Mouse (Mus musculus) adrenal gland, postnatal 36 days (tissue): Measurements from ENCODE around the gene 6330403K07Rik. TPM values are rescaled to one million over a fixed set of nuclear protein-coding genes. Genes with fewer than 3 reads are reported as not detected.

Experiments
- DNase-seq, 2 experiments: peaks; one replicate each; pipeline ENCODE4 v3.0.0; 2021; ENCODE audit warnings: mixed read lengths in 1 of 2
- long read RNA-seq, 2 experiments: library from polyadenylated mRNA; stranded (forward); transcript quantifications; one replicate each; pipeline ENCODE4 v2.0.0; 2021; ENCODE audit warnings: borderline sequencing depth in 2 of 2
- total RNA-seq, 2 experiments: library from RNA; stranded (reverse); gene quantifications; 2 replicates each; pipeline ENCODE4 v1.2.3; 2021

Gene 6330403K07Rik
- 1 to 10 TPM; 7.3 to 7.4 TPM for total RNA-seq
- long read RNA-seq, experiment 1, transcript 6330403K07Rik-201 (2 exons, 1,494 nt), result major isoform, 21 of 22 reads
- long read RNA-seq, experiment 1, partial matches to known transcripts, result 1 of 22 reads
- long read RNA-seq, experiment 1, other reads (novel, unspliced or antisense), result 0 of 22 reads
- long read RNA-seq, experiment 2, transcript 6330403K07Rik-201 (2 exons, 1,494 nt), result major isoform, 9 of 10 reads
- long read RNA-seq, experiment 2, partial matches to known transcripts, result 0 of 10 reads
- long read RNA-seq, experiment 2, other reads (novel, unspliced or antisense), result 1 of 10 reads

DNA sequence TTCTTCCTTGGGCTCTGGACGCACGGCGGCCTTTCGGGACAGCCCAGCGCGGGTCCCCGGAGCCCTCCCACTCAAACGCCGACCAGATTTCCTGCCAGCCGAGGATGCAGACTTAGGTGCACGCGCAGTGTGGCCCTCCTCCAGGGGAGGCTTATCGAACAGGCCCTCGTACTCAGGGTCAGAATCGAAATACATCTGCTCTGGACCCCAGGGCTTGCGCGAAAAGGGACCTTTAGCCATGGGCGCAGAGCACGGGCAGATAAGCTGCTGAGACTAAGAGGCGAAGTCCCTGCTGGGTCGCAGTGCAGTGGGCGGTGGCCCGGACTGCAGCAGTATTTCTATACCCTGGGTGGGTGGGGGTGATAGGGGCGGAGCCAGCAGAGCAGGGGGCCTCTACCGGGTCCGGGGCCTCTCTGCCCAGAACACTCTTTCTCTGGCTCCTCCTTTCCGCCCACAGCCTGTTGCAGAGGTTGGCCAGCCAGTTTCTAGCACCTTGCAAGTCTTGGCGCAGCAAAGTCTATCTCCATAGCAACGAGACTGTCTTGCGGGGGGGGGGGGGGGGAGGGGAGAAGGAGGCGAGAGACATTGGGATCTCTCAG lies at the start of gene 6330403K07Rik:
6330403K07Rik (minus strand) TSS at position 351 of the 599 bp plus-strand sequence.
- DNase-seq, result peak in 1 of 2 experiments; percentile 23

- no peak for DNase-seq
These were observed 43.0 kb upstream of the 6330403K07Rik start for GRCm38 (mm10) chr11:71076342-71076741.

DNA sequence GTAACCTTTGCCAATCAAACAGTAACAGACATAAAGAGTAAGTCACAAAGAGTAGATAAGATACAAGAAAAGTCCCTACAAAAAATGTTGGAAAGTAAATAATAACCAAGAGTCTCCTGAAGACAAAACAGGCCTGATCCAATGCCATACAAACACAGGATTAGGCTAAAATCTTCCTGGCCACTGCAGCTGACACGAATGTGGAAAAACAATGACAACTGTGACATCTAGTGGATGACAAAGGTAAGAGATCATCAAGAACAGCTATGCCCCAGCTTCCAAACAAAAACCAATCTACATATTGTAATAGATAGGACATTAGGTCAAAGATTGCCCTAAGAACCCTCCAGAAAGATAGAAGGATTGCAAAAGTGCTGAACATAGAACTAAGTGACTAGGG lies 19.2 kb upstream of the 6330403K07Rik start:
- peak; percentile 11 to 16 for DNase-seq

- peak; percentile 32 to 52 for DNase-seq
These were observed 6.4 kb upstream of the 6330403K07Rik start for GRCm38 (mm10) chr11:71039526-71040298.

- DNase-seq, result no peak
These were observed 686 bp downstream of the 6330403K07Rik start for GRCm38 (mm10) chr11:71032491-71033162.

GRCm38 (mm10) chr11:71032070-71032469 lies 1.2 kb downstream of the 6330403K07Rik start:
- DNase-seq, result no peak

DNA sequence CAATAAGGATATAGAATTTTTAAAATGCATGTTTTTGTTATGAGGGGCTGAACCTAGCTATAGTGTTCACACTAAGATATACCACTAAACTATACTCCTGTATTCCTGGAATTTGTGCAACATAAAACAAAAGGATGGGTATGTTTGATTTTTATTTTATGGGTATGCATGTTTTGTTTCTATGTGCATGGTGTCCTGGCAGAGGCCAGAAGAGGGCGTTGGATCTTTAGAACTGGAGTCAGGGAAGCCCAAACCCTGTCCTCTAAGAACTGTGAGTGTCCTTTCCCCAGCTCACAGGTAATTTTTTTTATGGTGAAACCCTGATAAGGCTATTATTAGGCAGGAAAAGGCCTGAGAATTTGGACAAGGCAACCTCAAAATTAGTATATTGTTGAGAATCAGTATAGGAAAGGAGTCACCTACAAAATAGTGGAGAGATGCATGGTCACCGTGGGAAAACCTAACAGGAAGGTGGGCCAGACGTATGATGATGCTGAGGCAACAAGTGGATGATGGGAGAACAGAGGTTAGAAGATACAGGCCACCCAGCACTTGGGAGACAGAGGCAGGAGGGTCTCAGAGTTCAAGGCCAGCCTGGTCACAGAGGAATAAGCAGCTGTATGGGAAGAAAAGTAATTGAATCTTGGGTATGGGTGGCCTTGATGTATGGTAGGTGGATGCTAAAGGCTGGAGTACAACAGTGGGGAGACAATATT lies 3.8 kb downstream of the 6330403K07Rik start:
- DNase-seq, result no peak

- DNase-seq, result no peak
These were observed 5.0 kb downstream of the 6330403K07Rik start for GRCm38 (mm10) chr11:71028280-71028679.

GRCm38 (mm10) chr11:71019201-71020068 lies 13.9 kb downstream of the 6330403K07Rik start, which contains the start of the genes Mis12 and Derl2:
TSS of gene Mis12 (plus strand) at chr11:71019611.
TSS of gene Derl2 (minus strand) at chr11:71019841.
- peak; percentile 98 for DNase-seq

- no peak for DNase-seq
These were observed 14.7 kb downstream of the 6330403K07Rik start for GRCm38 (mm10) chr11:71018416-71019200.

DNA sequence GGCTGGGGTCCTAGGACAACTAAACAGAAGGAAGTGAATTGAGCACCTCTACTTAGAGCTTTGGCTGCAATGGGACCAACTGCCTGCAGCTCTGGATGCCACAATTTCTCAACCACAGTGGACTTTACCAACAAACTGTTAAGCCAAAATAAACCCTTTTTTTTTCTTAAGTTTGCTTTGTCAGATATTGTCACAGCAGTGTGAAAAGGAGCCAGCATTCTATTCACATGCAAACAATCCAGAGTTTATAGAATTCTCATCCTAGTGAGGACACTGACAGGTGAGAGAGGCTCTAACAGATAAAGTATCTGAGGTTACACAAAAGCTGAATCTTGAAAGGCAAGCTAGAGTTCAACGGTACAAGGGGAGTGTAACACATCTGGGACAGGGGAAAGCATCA lies 16.3 kb downstream of the 6330403K07Rik start:
- no peak for DNase-seq

GRCm38 (mm10) chr11:71012743-71013142 lies 20.6 kb downstream of the 6330403K07Rik start:
- no peak for DNase-seq

DNA sequence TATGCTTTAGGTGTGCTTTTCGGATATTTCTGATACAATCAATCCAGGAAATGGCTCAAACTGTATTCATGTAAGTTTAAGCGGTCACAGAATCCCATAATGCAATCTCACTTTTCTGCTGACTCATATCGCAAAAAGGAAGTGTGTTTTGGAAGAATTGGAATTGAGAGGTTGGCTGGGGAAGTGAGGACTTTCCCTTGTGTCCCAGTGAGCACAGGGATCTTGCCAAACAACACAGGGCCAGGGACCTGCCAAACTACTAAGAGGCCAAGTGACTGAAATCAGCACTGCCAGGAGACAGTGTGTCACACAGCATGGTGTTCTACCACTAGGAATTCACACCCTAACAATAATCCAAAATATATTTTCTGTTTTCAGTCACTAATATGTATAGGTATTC lies 25.0 kb downstream of the 6330403K07Rik start:
- peak; percentile 49 to 64 for DNase-seq

DNA sequence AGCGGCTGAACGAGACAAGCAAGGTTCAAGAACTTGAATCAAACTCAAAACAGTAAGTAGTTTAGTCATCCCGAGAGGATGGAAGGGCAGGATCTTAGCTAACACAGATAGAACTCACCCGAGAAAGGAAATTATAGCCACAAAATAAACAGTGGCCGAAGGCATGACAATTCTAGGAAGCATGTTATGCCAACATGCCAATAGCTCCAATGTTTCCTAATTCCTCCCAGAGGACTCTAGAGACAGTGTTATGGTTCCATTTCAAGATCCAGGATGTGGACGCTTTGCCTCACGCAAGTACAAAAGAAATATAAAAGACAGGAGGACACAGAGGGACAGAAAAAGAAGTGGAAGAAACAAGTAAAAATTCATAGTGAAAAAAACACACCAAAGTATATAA lies 25.5 kb downstream of the 6330403K07Rik start:
- DNase-seq, result no peak

- DNase-seq, result peak; percentile 42 to 56
These were observed 26.3 kb downstream of the 6330403K07Rik start for GRCm38 (mm10) chr11:71007026-71007425.

DNA sequence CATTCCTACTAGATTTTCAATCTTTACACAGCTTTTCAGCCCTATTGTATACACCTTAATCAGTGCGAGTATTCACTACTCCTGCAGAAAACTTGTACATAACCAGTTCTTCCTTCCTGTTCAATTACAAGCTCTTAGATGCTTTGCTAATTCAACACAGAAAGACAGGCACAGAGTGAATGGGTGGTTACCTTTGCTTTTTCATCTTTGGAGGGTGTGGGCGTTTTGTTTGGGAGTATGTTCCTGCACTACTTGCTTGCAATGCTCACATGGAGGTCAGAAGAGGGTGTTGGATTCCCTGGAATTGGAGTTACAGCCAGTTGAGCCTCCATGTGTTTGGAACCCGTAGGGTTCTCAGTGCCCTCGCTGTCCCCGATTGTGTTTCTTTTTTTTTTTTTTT lies 28.3 kb downstream of the 6330403K07Rik start:
- no peak for DNase-seq

DNA sequence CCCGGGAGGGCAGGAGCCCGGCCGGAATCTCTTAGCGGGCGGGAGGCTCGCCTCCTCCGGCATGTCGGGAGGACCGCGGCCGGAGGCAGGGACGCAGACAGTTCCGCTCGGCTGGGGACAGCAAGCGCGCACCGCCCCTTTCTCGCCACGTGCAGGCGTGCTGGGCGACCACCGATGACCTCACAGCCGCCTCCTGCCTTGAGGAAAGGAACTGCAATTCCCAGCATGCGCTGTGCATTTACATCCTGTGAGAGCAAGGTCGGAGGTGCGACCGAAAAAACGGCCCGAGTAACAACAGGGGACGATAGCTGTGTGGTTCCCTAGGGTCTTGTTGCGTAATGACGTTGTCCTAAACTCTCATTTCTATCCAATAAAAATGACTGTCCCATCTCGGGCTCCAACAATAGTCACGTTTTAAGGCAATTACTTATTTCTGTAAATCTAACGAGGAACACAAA lies 29.0 kb downstream of the 6330403K07Rik start, which contains the start of gene Dhx33:
Dhx33 (minus strand) TSS at position 122 of the 458 bp plus-strand sequence.
- DNase-seq, result peak; percentile 97

- peak; percentile 73 to 77 for DNase-seq
These were observed 29.6 kb downstream of the 6330403K07Rik start for GRCm38 (mm10) chr11:71003611-71004315.

- no peak for DNase-seq
These were observed 32.1 kb downstream of the 6330403K07Rik start for GRCm38 (mm10) chr11:71001167-71001566.
